Mouse (Mus musculus) lung, postnatal 14 days (tissue): ENCODE results near the gene Islr2.

ENCODE experiments used
- DNase-seq: peaks from one replicate; pipeline ENCODE4 v3.0.0; 2021

The Islr2 gene

GRCm38 (mm10) chr9:58196610-58197567 is 7.2 kb downstream of the Islr2 start:
- no peak for DNase-seq

GRCm38 (mm10) chr9:58196141-58196540 is 8.0 kb downstream of the Islr2 start:
- no peak for DNase-seq

GRCm38 (mm10) chr9:58195671-58196070 is 8.4 kb downstream of the Islr2 start:
- DNase-seq, result no peak

GRCm38 (mm10) chr9:58194222-58194621 is 9.9 kb downstream of the Islr2 start:
- no peak for DNase-seq

GRCm38 (mm10) chr9:58184456-58184855 is 19.7 kb downstream of the Islr2 start:
- DNase-seq, result no peak

- DNase-seq, result no peak
Measured at GRCm38 (mm10) chr9:58179390-58179789, 24.7 kb downstream of the Islr2 start.

- no peak for DNase-seq
Measured at GRCm38 (mm10) chr9:58177165-58177564, 27.0 kb downstream of the Islr2 start.

GRCm38 (mm10) chr9:58175745-58176487 is 28.2 kb downstream of the Islr2 start:
- DNase-seq, result no peak

GRCm38 (mm10) chr9:58174818-58175251 is 29.3 kb downstream of the Islr2 start:
- DNase-seq, result no peak

GRCm38 (mm10) chr9:58172863-58173262 is 31.3 kb downstream of the Islr2 start:
- DNase-seq, result no peak

- DNase-seq, result no peak
Measured at GRCm38 (mm10) chr9:58169426-58169825, 34.7 kb downstream of the Islr2 start.

- no peak for DNase-seq
Measured at GRCm38 (mm10) chr9:58168880-58169279, 35.2 kb downstream of the Islr2 start.

GRCm38 (mm10) chr9:58165779-58166178 is 38.3 kb downstream of the Islr2 start:
- no peak for DNase-seq

GRCm38 (mm10) chr9:58163146-58163545 is 41.0 kb downstream of the Islr2 start:
- DNase-seq, result no peak

- DNase-seq, result no peak
Measured at GRCm38 (mm10) chr9:58162173-58162572, 41.9 kb downstream of the Islr2 start.

- no peak for DNase-seq
Measured at GRCm38 (mm10) chr9:58160315-58160714, 43.8 kb downstream of the Islr2 start.

GRCm38 (mm10) chr9:58159855-58160254 is 44.3 kb downstream of the Islr2 start:
- no peak for DNase-seq

- DNase-seq, result peak; percentile 28
Measured at GRCm38 (mm10) chr9:58158541-58159311, 45.4 kb downstream of the Islr2 start.

- no peak for DNase-seq
Measured at GRCm38 (mm10) chr9:58157838-58158237, 46.3 kb downstream of the Islr2 start.

GRCm38 (mm10) chr9:58156819-58157560 is 47.1 kb downstream of the Islr2 start:
- DNase-seq, result no peak

GRCm38 (mm10) chr9:58155366-58155765 is 48.8 kb downstream of the Islr2 start:
- DNase-seq, result peak; percentile 68

GRCm38 (mm10) chr9:58153095-58153494 is 51.0 kb downstream of the Islr2 start:
- DNase-seq, result no peak
